Mouse (Mus musculus): ENCODE results near the gene Gm11487.

GRCm38 (mm10) chr4:73366534-73366933 lies 38.3 kb downstream of the Gm11487 start:
- TF ChIP-seq POLR2A (IDR thresholded peaks at IDR 0.05; ENCODE audit: insufficient read length, low read depth) (no peak), MYOG (IDR thresholded peaks at IDR 0.05; ENCODE audit: control insufficient read depth in 1 of 3, insufficient read depth in 1 of 3, insufficient read length in 2 of 3, low read depth in 2 of 3) (no peak), TCF3 (IDR thresholded peaks at IDR 0.05; ENCODE audit: insufficient read length, low read depth) (no peak), SRF (IDR thresholded peaks at IDR 0.05; ENCODE audit: control insufficient read depth, insufficient read length, low read depth) (no peak), USF1 (IDR thresholded peaks at IDR 0.05; ENCODE audit: low read depth) (no peak), CEBPB (IDR thresholded peaks at IDR 0.05; ENCODE audit: insufficient read depth, poor library complexity, severe bottlenecking) (no peak), POLR2AphosphoS2 (IDR thresholded peaks at IDR 0.05; ENCODE audit: insufficient read length, low read depth) (no peak), MYOD1 (IDR thresholded peaks at IDR 0.05; ENCODE audit: control insufficient read depth in 1 of 3, insufficient read length in 2 of 3, low read depth in 2 of 3) (no peak), TCF12 (IDR thresholded peaks at IDR 0.05; ENCODE audit: insufficient read depth, poor library complexity, severe bottlenecking) (no peak), MAX (IDR thresholded peaks at IDR 0.05; ENCODE audit: low read depth) (no peak), REST (IDR thresholded peaks at IDR 0.05; ENCODE audit: insufficient read depth, insufficient read length) (no peak), E2F4 (IDR thresholded peaks at IDR 0.05; ENCODE audit: insufficient read depth) (no peak)
